8 mouse cellular contexts compared by ENCODE assay signal in genomic region chr6:145175571-145175981, GRCm38 (mm10). TPM values are rescaled to one million over a fixed set of nuclear protein-coding genes. Genes with fewer than 3 reads are reported as not detected.
A peak's percentile ranks its signal among the peaks of the same experiment; 100 is the strongest.
DNase-seq lines count a peak whose midpoint lies in the region; ATAC-seq and TF ChIP-seq lines count a peak whose summit lies in the region.
"Had no signal": no experiment of that assay in that cellular context is flagged by ENCODE, and none has a peak within 500 bp of the region (broad histone marks: within the 10 kb centered on the region; RNA-seq: fewer than 3 reads in every experiment).

No protein-coding gene starts in this region.

- DNase-seq in lung, embryonic 14.5 days, result peak; percentile 24
- DNase-seq in lung, postnatal 14 days, result no peak
- DNase-seq in adrenal gland, adult (ENCODE audit: inconsistent age in 2 of 2, low spot score in 1 of 2), result peak; percentile 71 to 84
- DNase-seq in embryo, embryonic 11 days, result peak; percentile 47
- peak; percentile 34 for DNase-seq in lung, postnatal 36 days
- no peak for DNase-seq in cerebellum, postnatal 4 days (ENCODE audit: low spot score in 2 of 2)
- DNase-seq in layer of hippocampus, adult 18-20 months (ENCODE audit: low spot score in 2 of 2), result no peak
- DNase-seq: gastrocnemius, postnatal 10 days had no signal

- TF ChIP-seq CTCF in lung, embryonic 14.5 days (IDR thresholded peaks at IDR 0.05; ENCODE audit: low read depth), result no peak

- no peaks in the 10 kb centered on the region for H3K9me3 ChIP-seq in lung, embryonic 14.5 days (ENCODE audit: low read depth, low read length)

- H3K9ac ChIP-seq in lung, embryonic 14.5 days, result no peak overlapping the region

- H3K4me1 ChIP-seq in lung, embryonic 14.5 days (ENCODE audit: insufficient read depth), result peaks cover 7% of the 10 kb centered on the region

- H3K36me3 ChIP-seq in lung, embryonic 14.5 days (ENCODE audit: insufficient read depth), result no peaks in the 10 kb centered on the region

- no peak overlapping the region for H3K4me3 ChIP-seq in lung, embryonic 14.5 days (ENCODE audit: low read depth, low read length)

- H3K27ac ChIP-seq in lung, embryonic 14.5 days (ENCODE audit: low read depth), result no peak overlapping the region

- WGBS in lung, embryonic 14.5 days, result 38% methylated on average over 9 of the region's 9 CpGs

- ATAC-seq in lung, embryonic 14.5 days (ENCODE audit: insufficient read depth), result peak; percentile 8; the same call in 1 of the 2 replicates

- no peak overlapping the region for H3K4me2 ChIP-seq in lung, embryonic 14.5 days

- H3K27me3 ChIP-seq in lung, embryonic 14.5 days (ENCODE audit: insufficient read depth, low read length), result 0 out of 2 replicates have a peak, but pooled peaks cover 5% of the 10 kb centered on the region

RNA-seq across cellular contexts. Expression of gene Casc1, which starts 35.2 kb away (rescaled TPM):
- 0.50 and 0.77 TPM in 2 replicates for polyA plus RNA-seq in lung, embryonic 14.5 days (2014; fragmentation: Nextera tagmentation; extraction: Ambion mirVana)
- total RNA-seq in layer of hippocampus, adult 18-20 months (2021), result 1 to 10 TPM; 1.0 to 1.3 TPM

RNA-seq across cellular contexts. Expression of gene Etfrf1, which starts 35.4 kb away (rescaled TPM):
- 23.9 and 24.5 TPM in 2 replicates for polyA plus RNA-seq in lung, embryonic 14.5 days (2014; fragmentation: Nextera tagmentation; extraction: Ambion mirVana)
- 10 to 100 TPM; 26.5 to 26.9 TPM for total RNA-seq in layer of hippocampus, adult 18-20 months (2021)

Comparison
In these comparisons a context has a peak if more than half of its experiments do, and no peak if none do; other contexts are left out.
1. DNase-seq: peak in lung, embryonic 14.5 days (single experiment), adrenal gland, adult (2 of 2), embryo, embryonic 11 days (single experiment) and lung, postnatal 36 days (single experiment); none in lung, postnatal 14 days (single experiment), cerebellum, postnatal 4 days (0 of 2) and layer of hippocampus, adult 18-20 months (0 of 2).